Mouse (Mus musculus): ENCODE data around the gene Net1.

DNA sequence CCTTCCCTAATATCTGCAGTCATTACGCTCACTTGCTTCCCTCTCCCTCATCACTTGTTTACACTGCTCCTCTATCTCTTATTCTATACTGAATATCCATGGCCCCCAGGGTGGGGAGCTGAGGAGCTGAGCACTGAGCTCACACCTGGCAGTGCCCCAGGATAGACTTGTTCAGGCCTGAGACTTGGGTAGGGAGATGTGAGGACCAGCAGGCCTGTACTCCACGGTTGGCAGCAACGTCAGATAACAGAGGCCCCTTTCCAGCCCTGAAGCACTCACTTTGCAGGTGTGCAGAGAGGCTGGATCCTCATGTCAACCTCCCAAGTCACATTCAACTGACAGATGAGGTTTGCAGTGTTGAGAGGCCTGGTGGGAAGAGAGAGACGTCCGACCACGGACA is 40.8 kb downstream of the Net1 start:
- no peak for TF ChIP-seq TAL1 (IDR thresholded peaks at IDR 0.05; ENCODE audit: low read length)
- no peak for TF ChIP-seq GATA1 (IDR thresholded peaks at IDR 0.05; ENCODE audit: low read length)
